Mouse (Mus musculus): Measurements from ENCODE around the gene Celf2.

Gene Celf2

GRCm38 (mm10) chr2:6729984-6730383, 779.4 kb downstream of the Celf2 start:
- no peak for DNase-seq (ENCODE audit: low spot score)

DNA sequence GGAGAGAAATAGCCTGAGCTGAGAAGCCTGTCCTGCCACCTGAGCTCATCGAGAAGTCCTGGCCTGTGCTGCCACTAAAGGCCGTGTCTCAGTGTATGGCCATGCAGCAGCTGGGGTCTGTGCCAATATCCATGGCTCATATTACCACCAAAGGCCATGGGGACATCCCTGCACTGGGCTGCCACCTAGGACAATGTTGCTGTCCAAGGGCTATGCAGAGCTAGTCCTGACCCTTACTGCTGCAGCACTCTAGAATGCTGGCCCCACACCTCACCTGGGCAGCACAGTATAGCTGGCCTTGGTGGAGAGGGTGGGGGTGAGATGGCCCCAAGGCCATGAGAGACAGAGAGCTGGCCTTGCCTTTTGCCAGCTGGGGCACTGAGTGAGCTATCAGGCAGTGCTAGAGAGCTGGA, 780.5 kb downstream of the Celf2 start:
- peak; percentile 15 for DNase-seq (ENCODE audit: low spot score)

DNA sequence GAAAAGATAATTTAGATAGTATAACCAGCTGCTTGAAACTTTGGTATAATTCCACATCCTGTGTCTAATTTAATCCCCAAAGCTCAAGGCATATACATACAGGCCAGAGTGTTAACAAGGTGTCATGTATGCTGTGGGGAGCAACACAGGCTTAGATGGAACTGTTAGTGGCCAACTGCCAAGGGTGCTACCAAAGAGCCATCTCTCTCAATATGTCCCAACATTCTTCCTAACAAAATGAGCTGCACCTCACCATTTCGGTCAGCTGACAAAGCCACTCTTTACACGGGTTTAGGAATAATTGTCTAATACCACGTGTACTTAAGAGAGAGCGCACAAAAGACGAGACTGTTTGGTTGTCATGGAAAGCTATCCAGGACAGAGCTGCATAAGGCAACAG, 782.0 kb downstream of the Celf2 start:
- DNase-seq (ENCODE audit: low spot score), result no peak

DNA sequence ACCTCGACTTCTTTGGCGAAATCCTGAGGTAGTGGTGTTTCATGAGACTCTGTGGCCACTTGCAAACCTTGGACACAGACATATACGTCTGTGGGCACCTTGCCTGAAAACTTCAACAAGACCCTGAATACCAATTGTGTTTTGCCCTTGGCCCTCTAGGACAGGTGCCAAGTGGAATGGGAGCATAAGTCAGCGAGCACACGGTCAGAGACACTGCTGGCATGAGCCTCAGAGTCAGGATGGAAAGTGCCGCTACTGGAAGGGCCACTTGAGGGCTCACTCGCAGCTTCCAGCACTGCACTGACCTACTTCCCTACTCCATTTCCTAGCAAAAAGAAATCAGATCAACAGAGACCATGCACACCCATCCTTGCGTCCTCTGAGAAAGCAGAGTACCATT, 783.3 kb downstream of the Celf2 start:
- DNase-seq (ENCODE audit: low spot score), result peak; percentile 58

DNA sequence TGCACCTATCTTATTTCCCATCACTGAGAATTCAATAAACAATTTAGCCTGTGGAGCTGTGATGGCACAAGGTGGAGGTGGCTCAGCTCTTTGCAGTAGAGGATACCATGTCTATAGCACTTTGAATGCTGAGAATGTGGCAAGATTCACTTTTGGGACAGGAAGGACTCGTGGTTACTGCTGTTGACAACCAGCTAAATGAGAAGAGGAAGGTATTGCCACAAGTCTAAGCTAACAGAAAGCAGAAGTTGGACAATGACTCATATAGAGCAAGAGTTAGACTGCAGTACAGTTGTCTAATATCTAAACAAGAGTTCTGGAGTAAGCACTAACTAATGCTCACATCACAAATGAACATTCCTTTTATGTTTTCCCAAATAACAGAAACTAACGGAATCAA, 785.8 kb downstream of the Celf2 start:
- peak; percentile 27 for DNase-seq (ENCODE audit: low spot score)

- peak; percentile 45 for DNase-seq (ENCODE audit: low spot score)
Observed at GRCm38 (mm10) chr2:6721460-6722401, 787.6 kb downstream of the Celf2 start.

- no peak for DNase-seq (ENCODE audit: low spot score)
Observed at GRCm38 (mm10) chr2:6720753-6721459, 788.5 kb downstream of the Celf2 start.

- no peak for DNase-seq (ENCODE audit: low spot score)
Observed at GRCm38 (mm10) chr2:6718864-6719263, 790.5 kb downstream of the Celf2 start.

DNA sequence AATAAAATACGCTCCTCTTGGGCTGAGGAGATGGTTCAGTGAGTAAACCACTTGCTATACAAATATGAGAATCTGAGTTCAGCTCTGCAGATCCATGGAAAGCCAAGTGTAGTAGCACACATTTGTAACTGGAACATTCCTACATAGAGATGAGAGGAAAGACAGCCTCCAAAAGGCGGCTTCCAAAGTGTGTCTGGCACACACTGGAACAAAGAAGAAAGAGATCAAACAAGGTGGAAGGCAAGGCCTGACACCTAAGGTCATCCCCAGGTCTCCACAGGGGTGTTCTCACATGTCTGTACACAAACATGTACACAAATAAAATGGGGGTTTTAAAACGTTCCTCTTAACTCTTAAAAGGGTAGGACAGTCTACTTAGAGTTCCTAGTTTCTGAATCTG, 791.4 kb downstream of the Celf2 start:
- DNase-seq (ENCODE audit: low spot score), result no peak

DNA sequence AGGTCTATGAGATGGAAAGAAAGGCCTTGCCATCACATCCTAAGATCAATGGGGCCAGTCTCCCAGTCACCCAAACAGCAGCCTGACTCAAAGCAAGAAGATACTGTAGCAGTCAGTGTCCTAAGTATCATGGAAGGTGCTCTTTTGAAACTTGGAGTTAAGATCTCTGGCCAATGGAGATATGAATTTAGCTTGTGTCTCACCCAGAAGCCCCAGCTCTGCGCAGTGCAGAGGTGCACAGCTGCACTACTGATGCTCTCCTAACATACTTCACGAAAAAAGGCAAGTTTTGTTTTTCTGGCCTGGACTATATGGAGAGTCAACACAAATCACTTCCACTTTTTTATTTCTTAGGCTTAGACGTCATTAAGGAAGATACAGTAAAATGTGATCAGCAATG, 793.8 kb downstream of the Celf2 start:
- DNase-seq (ENCODE audit: low spot score), result no peak

GRCm38 (mm10) chr2:6713529-6713928, 795.8 kb downstream of the Celf2 start:
- peak; percentile 32 for DNase-seq (ENCODE audit: low spot score)

GRCm38 (mm10) chr2:6710687-6711430, 798.5 kb downstream of the Celf2 start:
- no peak for DNase-seq (ENCODE audit: low spot score)

DNA sequence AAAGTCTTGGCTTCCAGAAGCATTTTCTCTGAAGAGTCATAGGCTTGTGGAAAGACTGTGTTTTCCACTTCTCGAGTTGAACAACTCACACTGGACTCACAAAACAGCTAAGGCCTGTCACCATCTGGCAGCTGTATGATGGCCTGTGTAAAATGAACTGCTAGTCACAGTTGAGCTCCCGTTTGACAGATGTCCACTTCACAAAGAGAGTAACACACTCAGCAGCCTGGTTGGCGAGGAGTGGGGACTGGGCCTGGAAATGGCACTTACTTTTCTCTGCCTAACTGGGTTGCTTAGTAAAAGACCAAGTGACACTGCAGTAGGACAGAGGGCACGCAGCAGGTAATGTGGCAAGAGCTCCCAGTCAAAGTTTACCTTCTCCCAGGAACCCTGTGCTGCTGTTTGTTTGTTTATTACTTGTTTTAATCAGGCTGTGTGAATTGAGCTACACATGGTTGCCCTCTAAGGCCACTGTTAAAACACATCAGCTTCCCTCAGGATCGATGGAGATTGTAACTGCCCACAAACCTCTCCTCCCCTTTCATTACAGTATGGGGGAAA, 801.3 kb downstream of the Celf2 start:
- DNase-seq (ENCODE audit: low spot score), result no peak

DNA sequence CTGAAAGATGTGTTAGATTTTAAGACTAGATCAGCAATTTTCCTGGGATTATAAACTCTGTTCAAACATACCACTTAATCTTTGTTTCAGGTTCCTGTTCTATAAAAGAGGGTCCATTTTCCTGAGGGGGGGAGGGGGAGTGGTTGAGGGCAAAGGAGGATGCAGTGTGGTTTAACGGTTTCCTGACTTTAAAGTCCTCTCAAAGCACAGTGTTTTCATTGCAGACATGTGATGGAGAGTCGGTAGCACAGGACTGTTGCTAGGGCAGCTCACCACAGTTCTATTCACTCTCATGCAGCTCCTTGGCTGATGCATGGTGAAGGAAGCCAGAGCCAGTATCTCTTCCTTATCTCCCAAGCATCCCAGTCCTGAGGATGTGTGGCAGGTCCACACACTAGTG, 802.1 kb downstream of the Celf2 start:
- no peak for DNase-seq (ENCODE audit: low spot score)

GRCm38 (mm10) chr2:6705929-6706739, 803.2 kb downstream of the Celf2 start:
- DNase-seq (ENCODE audit: low spot score), result no peak

DNA sequence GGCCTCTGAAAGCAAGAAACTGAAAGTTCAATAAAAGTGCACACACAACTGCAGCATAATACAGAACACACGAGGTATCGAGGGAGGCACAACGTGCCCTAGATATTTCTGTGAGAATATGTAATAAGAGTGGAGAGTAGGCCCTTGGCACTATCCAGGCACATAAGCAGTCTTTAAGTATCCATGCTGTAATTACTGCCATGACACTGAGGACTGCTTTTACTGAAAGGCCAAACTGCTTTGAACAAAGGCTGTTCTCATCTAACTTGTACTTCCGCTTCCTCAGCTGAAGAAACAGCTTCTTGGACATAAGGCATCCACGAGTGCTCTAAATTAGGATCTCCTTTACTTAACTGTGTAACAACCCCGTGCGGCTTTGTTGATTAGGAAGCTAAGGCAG, 803.9 kb downstream of the Celf2 start:
- no peak for DNase-seq (ENCODE audit: low spot score)

- no peak for DNase-seq (ENCODE audit: low spot score)
Observed at GRCm38 (mm10) chr2:6704804-6705203, 804.6 kb downstream of the Celf2 start.

GRCm38 (mm10) chr2:6704342-6704741, 805.0 kb downstream of the Celf2 start:
- DNase-seq (ENCODE audit: low spot score), result no peak

DNA sequence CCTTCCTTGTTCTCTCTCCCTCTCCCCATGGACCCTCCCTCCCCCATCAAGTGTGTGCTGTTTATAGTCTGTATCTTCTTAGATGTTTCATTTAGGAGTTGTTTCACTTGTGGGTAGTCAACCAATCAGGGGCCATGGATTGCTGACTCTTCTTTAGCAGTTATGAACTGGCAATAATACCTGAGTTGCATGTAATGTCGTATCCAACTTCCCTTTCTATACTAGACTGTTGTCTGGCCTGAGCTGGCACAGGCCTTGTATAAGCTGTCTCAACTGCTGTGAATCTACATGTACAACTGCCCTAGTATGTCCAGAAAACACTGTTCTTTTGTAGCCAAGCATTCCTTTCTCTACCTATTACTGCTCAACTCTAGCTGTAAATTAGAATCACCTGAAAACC, 813.0 kb downstream of the Celf2 start:
- no peak for DNase-seq (ENCODE audit: low spot score)

DNA sequence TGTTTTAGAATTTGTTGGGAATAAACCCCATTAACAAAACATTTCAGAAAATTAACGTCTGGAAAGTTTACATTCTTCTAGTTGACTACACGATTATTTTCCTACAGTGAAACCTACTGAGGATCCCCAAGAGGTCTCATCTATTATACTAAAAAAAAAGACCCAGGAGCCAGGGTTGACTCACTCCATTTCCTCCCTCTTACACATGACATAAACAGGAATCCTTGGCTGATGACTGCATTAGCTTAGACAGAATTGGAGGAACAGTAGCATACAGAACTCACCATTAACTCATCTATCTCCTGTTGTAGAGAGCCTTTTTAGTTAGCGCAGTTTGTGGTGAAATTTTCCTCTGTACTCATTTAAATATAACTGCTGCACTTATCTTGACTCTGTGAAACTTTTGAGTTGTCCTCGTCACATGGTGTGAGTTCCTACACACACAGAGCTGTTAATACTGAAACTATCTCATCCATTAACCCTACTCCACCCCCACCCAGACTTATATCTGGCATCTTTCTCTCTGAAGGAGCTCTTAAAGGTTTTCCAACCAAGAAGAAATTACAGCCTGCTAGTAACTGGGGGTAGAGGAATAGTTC, 813.9 kb downstream of the Celf2 start:
- DNase-seq (ENCODE audit: low spot score), result no peak

GRCm38 (mm10) chr2:6689689-6690088, 819.7 kb downstream of the Celf2 start:
- no peak for DNase-seq (ENCODE audit: low spot score)
